In genomic region chr11:44461493-44461892, GRCm38 (mm10) we compare ENCODE assay signal across 15 mouse cellular contexts. TPM values are rescaled to one million over a fixed set of nuclear protein-coding genes. Genes with fewer than 3 reads are reported as not detected.
DNase-seq lines count a peak whose midpoint lies in the region; ATAC-seq and TF ChIP-seq lines count a peak whose summit lies in the region.
"Had no signal": no experiment of that assay in that cellular context is flagged by ENCODE, and none has a peak within 500 bp of the region (broad histone marks: within the 10 kb centered on the region; RNA-seq: fewer than 3 reads in every experiment).

No protein-coding gene starts in this region.

- no peaks in the 10 kb centered on the region for H3K9me3 ChIP-seq in heart, embryonic 16.5 days (replicated peaks; ENCODE audit: control insufficient read depth, low read length)
- H3K9me3 ChIP-seq in heart, embryonic 12.5 days (replicated peaks), result no peaks in the 10 kb centered on the region
- H3K9me3 ChIP-seq: embryonic facial prominence, embryonic 12.5 days had no signal

- TF ChIP-seq CTCF in lung, adult 2 months (IDR thresholded peaks at IDR 0.05; ENCODE audit: insufficient read depth, low read length), result no peak

- no peak overlapping the region for H3K4me3 ChIP-seq in heart, embryonic 16.5 days (ENCODE audit: low read length)
- H3K4me3 ChIP-seq in heart, embryonic 12.5 days, result no peak overlapping the region
- H3K4me3 ChIP-seq in lung, adult 2 months (replicated peaks; ENCODE audit: extremely low read depth, low read depth, low read length), result no peak overlapping the region
- H3K4me3 ChIP-seq: embryonic facial prominence, embryonic 12.5 days had no signal

- H3K36me3 ChIP-seq in heart, embryonic 16.5 days (ENCODE audit: control insufficient read depth, insufficient read depth), result peaks cover 30% of the 10 kb centered on the region
- peaks cover 54% of the 10 kb centered on the region for H3K36me3 ChIP-seq in heart, embryonic 12.5 days

- H3K9ac ChIP-seq in heart, embryonic 16.5 days (ENCODE audit: low read length), result no peak overlapping the region
- no peak overlapping the region for H3K9ac ChIP-seq in heart, embryonic 12.5 days
- H3K9ac ChIP-seq: embryonic facial prominence, embryonic 12.5 days had no signal

- DNase-seq in lung, adult 18-20 months, result peak; percentile 32 to 36
- no peak for DNase-seq in lung, adult 2 months
- DNase-seq in kidney, postnatal 14 days, result peak; percentile 22
- no peak for DNase-seq in neural tube, embryonic 10.5 days (ENCODE audit: extremely low spot score, low spot score)
- DNase-seq in ovary, adult 18-20 months (ENCODE audit: low spot score), result no peak
- DNase-seq: B cell, adult 2 months; cerebellum, postnatal 36 days; gastrocnemius, postnatal 14 days; midbrain, embryonic 14.5 days; thymus, postnatal 25 days had no signal

- H3K27me3 ChIP-seq in heart, embryonic 16.5 days (ENCODE audit: control insufficient read depth, insufficient read depth, low read length), result no peaks in the 10 kb centered on the region
- H3K27me3 ChIP-seq in heart, embryonic 12.5 days (replicated peaks), result no peaks in the 10 kb centered on the region
- H3K27me3 ChIP-seq: embryonic facial prominence, embryonic 12.5 days; Patski had no signal

- H3K4me1 ChIP-seq in heart, embryonic 16.5 days (ENCODE audit: control insufficient read depth, insufficient read depth, low read length), result no peaks in the 10 kb centered on the region
- H3K4me1 ChIP-seq in heart, embryonic 12.5 days (replicated peaks), result no peaks in the 10 kb centered on the region
- H3K4me1 ChIP-seq in lung, adult 2 months (ENCODE audit: control insufficient read depth, insufficient read depth, low read length), result no peaks in the 10 kb centered on the region
- H3K4me1 ChIP-seq: embryonic facial prominence, embryonic 12.5 days had no signal

- H3K27ac ChIP-seq in heart, embryonic 16.5 days (ENCODE audit: low read length), result 0 out of 2 replicates have a peak overlapping the region, but pooled peaks have one; percentile 5
- no peak overlapping the region for H3K27ac ChIP-seq in heart, embryonic 12.5 days (ENCODE audit: poor library complexity, severe bottlenecking)
- H3K27ac ChIP-seq: embryonic facial prominence, embryonic 12.5 days; hindbrain, postnatal 0 days had no signal

- no peak for TF ChIP-seq POLR2A in lung, adult 2 months (IDR thresholded peaks at IDR 0.05; ENCODE audit: borderline replicate concordance, extremely low read depth, low read depth, low read length)

- WGBS in heart, embryonic 16.5 days, result 50% methylated on average over 6 of the region's 6 CpGs
- 48% methylated on average over 6 of the region's 6 CpGs for WGBS in heart, embryonic 12.5 days
- 64% methylated on average over 6 of the region's 6 CpGs for WGBS in lung, adult 2 months

- ATAC-seq in heart, embryonic 16.5 days (replicated peaks; ENCODE audit: extremely low read depth, insufficient read depth, low FRiP score), result peak; percentile 90
- no peak for ATAC-seq in heart, embryonic 12.5 days (ENCODE audit: insufficient number of reproducible peaks, low FRiP score)
- ATAC-seq: hindbrain, postnatal 0 days; Patski had no signal

- H3K4me2 ChIP-seq in heart, embryonic 16.5 days (ENCODE audit: low read depth, low read length), result no peak overlapping the region
- H3K4me2 ChIP-seq in heart, embryonic 12.5 days, result no peak overlapping the region
- H3K4me2 ChIP-seq: embryonic facial prominence, embryonic 12.5 days had no signal

RNA-seq across cellular contexts. Expression of gene Ublcp1, which starts 8.8 kb away (rescaled TPM):
- 44.3 and 44.5 TPM in 2 replicates for polyA plus RNA-seq in heart, embryonic 16.5 days (2015; fragmentation: Nextera tagmentation; extraction: Ambion mirVana)
- polyA plus RNA-seq in heart, embryonic 12.5 days (2016; fragmentation: Nextera tagmentation; extraction: Ambion mirVana), result 42.1 and 48.4 TPM in 2 replicates
- 7.4 and 11.3 TPM in 2 replicates for polyA plus RNA-seq in lung, adult 2 months (2012; rRNA removed)

RNA-seq across cellular contexts. Expression of gene Rnf145, which starts 57.3 kb away (rescaled TPM):
- polyA plus RNA-seq in heart, embryonic 16.5 days (2015; fragmentation: Nextera tagmentation; extraction: Ambion mirVana), result 50.5 and 53.5 TPM in 2 replicates
- 70.6 and 71.8 TPM in 2 replicates for polyA plus RNA-seq in heart, embryonic 12.5 days (2016; fragmentation: Nextera tagmentation; extraction: Ambion mirVana)
- 104 and 266 TPM in 2 replicates for polyA plus RNA-seq in lung, adult 2 months (2012; rRNA removed)

Comparison
In these comparisons a context has a peak if more than half of its experiments do, and no peak if none do; other contexts are left out.
1. DNase-seq: peak in lung, adult 18-20 months (2 of 2) and kidney, postnatal 14 days (single experiment); none in lung, adult 2 months (single experiment), neural tube, embryonic 10.5 days (single experiment) and ovary, adult 18-20 months (single experiment).